ENCODE assay signal across 6 mouse cellular contexts in the genomic region with DNA sequence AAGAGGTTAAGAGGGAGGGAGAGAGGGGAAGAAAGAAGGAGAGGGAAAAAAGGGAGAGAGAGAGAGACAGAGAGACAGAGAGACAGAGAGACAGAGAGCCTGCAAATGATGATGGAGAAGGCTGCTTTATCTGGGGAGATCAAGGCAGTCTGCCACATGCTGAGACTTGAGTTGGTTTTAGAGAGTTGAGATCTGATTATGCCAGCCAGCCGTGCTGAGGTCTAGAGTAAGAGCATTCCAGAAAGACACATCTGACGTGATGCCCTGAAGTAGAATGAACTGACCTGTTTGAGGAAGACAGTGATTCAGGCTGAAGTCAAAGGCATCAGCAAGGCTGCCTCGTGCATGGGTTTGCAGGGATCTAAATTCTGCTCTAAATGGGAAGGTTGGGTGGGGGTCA.
"Had no signal": no experiment of that assay in that cellular context is flagged by ENCODE, and none has a peak within 500 bp of the region (broad histone marks: within the 10 kb centered on the region; RNA-seq: fewer than 3 reads in every experiment).

No protein-coding gene starts in this region.

- DNase-seq: left cerebral cortex, postnatal 4 days; liver; liver, embryonic 13.5 days; liver, postnatal 0 days; lung, postnatal 14 days; midbrain, embryonic 14.5 days had no signal
